Mouse (Mus musculus): Measurements from ENCODE around the gene Tmtc2.

- TF ChIP-seq GATA1 (IDR thresholded peaks at IDR 0.05; ENCODE audit: low read length) (no peak), TAL1 (IDR thresholded peaks at IDR 0.05; ENCODE audit: low read length) (no peak)
Observed at GRCm38 (mm10) chr10:105189746-105190145, 384.5 kb downstream of the Tmtc2 start.
